Mouse (Mus musculus) heart, embryonic 13.5 days (tissue): ENCODE results near the gene Uck1. TPM values are rescaled to one million over a fixed set of nuclear protein-coding genes. Genes with fewer than 3 reads are reported as not detected.
"Not testable (repeated sequence)": the region's sequence is repeated elsewhere in the genome, so short reads cannot be mapped to it uniquely, and the experiment has no call there.

Experiments
- ATAC-seq: fragments of 200-750 bp; cut with Nextera tagmentation; 2 replicates; pipeline ENCODE4 v1.8.0; 2017; ENCODE audit warnings: moderate TSS enrichment; ENCODE audit not compliant: insufficient number of reproducible peaks, low FRiP score, low TSS enrichment; ENCODE audit errors: extremely low read depth
- H3K27ac ChIP-seq: fragments of 300-500 bp; sonication (generic); replicated peaks from 2 replicates; pipeline ENCODE4 v1.5.1; 2015; ENCODE audit warnings: moderate library complexity, mild to moderate bottlenecking, inconsistent platforms
- H3K27me3 ChIP-seq: fragments of 300-500 bp; sonication (generic); replicated peaks from 2 replicates; pipeline ENCODE4 v1.6.1; 2015; ENCODE audit warnings: mild to moderate bottlenecking, inconsistent platforms
- H3K36me3 ChIP-seq: fragments of 300-500 bp; sonication (generic); 2 replicates; pipeline ENCODE4 v1.6.1; 2015; ENCODE audit warnings: mild to moderate bottlenecking, inconsistent platforms
- H3K4me1 ChIP-seq: fragments of 300-500 bp; sonication (generic); 2 replicates; pipeline ENCODE4 v1.6.1; 2015; ENCODE audit warnings: inconsistent platforms
- H3K4me2 ChIP-seq: fragments of 300-500 bp; sonication (generic); 2 replicates; pipeline ENCODE4 v1.6.1; 2015; ENCODE audit warnings: inconsistent platforms, mild to moderate bottlenecking, moderate library complexity
- H3K4me3 ChIP-seq: fragments of 300-500 bp; sonication (generic); 2 replicates; pipeline ENCODE4 v1.5.1; 2015; ENCODE audit warnings: moderate library complexity, mild to moderate bottlenecking, inconsistent platforms
- H3K9ac ChIP-seq: fragments of 300-500 bp; sonication (generic); 2 replicates; pipeline ENCODE4 v1.6.1; 2015; ENCODE audit warnings: inconsistent platforms, mild to moderate bottlenecking, moderate library complexity
- H3K9me3 ChIP-seq: fragments of 300-500 bp; sonication (generic); 2 replicates; pipeline ENCODE4 v1.6.1; 2016; ENCODE audit warnings: inconsistent platforms
- WGBS: fragments of 180-500 bp; shearing (Covaris S2); methylation state at CpG from one replicate; pipeline ENCODE4 v1.1.7; 2015; ENCODE audit warnings: mixed read lengths; 5-methylcytosine and 5-hydroxymethylcytosine counted together
- polyA plus RNA-seq: library from polyadenylated mRNA; unstranded; fragments of >200 nt; fragmentation: Nextera tagmentation; extraction: Ambion mirVana; gene quantifications from 2 replicates; pipeline ENCODE4 v1.2.1, GENCODE M21; 2015

Gene Uck1
- 44.8 and 45.3 TPM in 2 replicates for polyA plus RNA-seq

DNA sequence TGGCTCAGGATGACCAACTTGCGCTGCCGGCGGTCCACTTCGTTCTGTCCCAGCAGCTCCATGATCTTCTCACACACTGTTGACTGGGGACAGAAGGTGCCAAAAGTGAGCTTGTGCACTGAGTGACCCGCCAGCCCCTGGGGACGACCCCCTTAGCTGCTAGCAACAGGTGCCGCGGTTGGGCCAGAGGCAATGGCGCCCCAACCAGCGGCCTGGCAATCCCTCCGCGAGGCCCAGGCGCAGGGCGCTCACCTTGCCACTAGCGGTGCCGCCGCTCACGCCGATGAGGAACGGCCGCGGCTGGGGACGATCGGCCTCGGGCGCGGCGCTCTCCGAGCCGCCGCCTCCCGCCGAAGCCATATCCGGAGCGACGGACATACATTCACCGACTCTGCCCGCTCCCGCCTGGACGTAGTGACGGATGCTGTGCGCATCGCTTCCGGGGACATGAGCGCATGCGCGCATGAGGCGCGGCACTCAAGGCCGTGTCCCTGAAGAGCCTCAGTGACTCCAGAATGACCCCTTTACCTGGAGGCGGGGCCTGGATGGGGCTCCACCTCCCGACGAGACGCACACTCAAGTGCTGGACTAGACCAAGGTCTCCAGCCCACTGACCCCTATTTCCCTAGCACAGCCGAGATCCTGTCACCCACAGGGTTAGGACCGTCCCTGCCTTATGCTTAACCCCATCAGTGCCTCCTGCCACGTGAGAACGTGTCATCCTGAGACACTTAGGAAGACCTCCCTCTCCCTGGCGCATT lies at the start of gene Uck1:
Gene Uck1, minus strand, starts transcription at position 503 of the 761 bp plus-strand sequence.
- H3K4me3 ChIP-seq, result peak within 1 kb of the TSS; percentile 91
- ATAC-seq, result peak; percentile 82
- H3K9ac ChIP-seq, result peak within 1 kb of the TSS; percentile 87
- peak within 1 kb of the TSS; percentile 53 for H3K27ac ChIP-seq
- H3K9me3 ChIP-seq, result no peaks in the 10 kb centered on the region
- WGBS, result 1% methylated on average over 59 of the region's 59 CpGs
- peak within 1 kb of the TSS; percentile 82 for H3K4me2 ChIP-seq
- peaks cover 14% of the 10 kb centered on the region for H3K4me1 ChIP-seq
- no peaks in the 10 kb centered on the region for H3K27me3 ChIP-seq
- H3K36me3 ChIP-seq, result peaks cover 33% of the 10 kb centered on the region

DNA sequence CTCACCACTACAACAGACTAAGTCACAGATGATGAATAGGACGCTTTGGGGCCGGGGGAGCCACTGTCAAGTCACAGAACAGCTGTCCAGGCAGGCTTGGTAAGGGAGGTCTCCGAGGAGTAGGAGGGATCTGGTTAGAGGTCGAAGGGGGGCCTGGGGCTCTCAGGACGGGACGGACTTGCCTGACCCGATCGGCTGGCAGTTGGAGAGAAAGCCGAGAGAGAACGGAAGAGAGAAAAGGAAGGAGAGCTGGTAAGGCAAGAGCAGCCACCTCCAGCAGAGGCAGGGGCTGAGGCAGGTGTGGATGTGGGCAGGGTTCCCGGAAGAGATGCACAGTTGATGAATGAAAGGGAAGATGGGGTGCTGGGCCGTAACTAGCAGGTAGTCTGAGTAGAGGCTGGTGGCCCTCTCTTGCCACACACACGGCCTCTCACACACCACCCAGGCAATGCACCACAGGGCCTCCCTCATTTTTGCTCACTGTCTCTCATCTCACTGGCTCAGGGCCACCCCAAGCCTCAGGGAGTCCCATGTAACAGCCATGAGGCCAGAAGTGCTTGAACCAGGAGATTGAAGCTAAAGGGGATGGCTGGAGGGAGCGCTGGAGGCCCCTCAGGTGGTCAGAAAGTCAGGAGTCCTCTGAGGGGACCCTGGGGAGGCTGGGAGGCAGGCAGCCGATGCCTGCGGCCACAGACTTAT lies 49.1 kb upstream of the Uck1 start:
- Histone ChIP-seq H3K36me3 (peaks cover 58% of the 10 kb centered on the region), H3K9ac (no peak overlapping the region), H3K4me2 (no peak overlapping the region), H3K27ac (no peak overlapping the region), H3K27me3 (peaks cover 20% of the 10 kb centered on the region), H3K9me3 (no peaks in the 10 kb centered on the region), H3K4me3 (no peak overlapping the region), H3K4me1 (peaks cover 28% of the 10 kb centered on the region)
- no peak for ATAC-seq
- 90% methylated on average over 16 of the region's 16 CpGs for WGBS

DNA sequence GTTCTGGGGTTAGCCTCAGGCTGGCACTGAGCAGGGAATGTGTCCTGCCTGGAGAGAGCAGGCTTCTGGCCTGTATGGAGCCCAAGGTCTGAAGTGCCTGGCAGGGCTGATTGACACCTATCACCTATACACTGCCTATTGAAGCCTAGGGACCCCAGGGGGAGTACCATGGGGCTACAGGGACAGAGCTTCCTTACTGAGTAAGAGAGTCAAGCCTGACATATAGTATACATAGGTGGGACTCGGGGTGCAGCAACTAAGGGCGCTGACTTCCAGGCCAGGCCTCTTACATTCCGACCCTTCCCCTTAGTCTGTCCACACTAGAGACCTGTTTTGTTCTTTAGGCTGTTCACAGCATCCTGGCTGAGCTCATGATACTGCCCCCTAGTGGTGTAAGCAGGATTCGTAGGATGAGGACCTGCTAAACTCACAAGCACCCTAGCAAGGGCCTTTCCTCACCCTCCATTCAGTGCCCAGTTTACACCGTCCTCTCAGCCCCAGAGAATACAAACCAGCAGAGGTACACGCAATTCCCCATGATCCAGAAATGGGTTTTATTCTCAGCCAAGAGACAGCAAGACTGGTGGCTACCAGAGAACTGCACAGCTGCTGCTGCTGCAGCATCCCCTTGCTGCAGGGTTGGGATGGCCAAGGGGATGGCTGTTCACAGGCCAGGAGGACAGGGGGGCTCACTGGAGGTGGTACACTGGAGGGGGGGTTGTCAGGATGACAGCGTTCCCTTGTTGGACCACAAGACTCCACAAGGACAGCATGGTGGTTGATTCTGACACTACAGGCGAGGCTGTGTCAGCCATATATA lies 48.2 kb upstream of the Uck1 start:
- peaks cover 67% of the 10 kb centered on the region for H3K36me3 ChIP-seq
- H3K27me3 ChIP-seq, result peaks cover 17% of the 10 kb centered on the region
- H3K4me3 ChIP-seq, result no peak overlapping the region
- no peaks in the 10 kb centered on the region for H3K9me3 ChIP-seq
- H3K4me1 ChIP-seq, result peaks cover 28% of the 10 kb centered on the region
- no peak for ATAC-seq
- H3K9ac ChIP-seq, result no peak overlapping the region
- WGBS, result 44% methylated on average over 8 of the region's 8 CpGs
- H3K4me2 ChIP-seq, result no peak overlapping the region
- H3K27ac ChIP-seq, result no peak overlapping the region

DNA sequence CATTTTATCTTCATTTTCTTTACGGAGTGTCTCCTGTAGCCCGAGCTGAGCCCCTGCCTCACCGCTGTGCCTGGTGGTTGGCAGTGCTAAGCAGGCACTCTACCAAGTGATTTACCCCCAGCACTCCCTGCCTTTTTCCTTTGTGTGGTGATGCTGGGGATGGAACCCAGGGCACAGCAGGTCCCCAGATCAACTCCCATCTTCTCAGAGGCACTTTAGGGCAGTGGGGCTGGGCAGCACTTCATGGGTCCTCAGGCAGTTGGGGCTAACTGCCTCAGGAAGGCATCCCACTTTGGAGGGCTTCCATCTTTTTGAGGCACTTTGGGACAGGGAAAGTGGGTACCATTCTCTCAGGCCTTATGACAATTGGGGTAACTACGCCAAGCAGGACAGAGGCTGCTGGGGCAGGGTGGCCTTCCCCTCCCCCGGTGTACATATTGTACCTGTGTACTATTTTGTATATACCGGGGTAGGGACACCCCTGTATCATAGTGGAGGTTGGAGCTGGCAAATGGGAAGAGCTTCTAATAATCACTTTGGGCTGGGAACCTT lies 47.4 kb upstream of the Uck1 start:
- Histone ChIP-seq H3K9me3 (no peaks in the 10 kb centered on the region), H3K4me1 (peaks cover 23% of the 10 kb centered on the region), H3K4me2 (no peak overlapping the region), H3K9ac (no peak overlapping the region), H3K36me3 (peaks cover 75% of the 10 kb centered on the region), H3K27ac (no peak overlapping the region), H3K4me3 (no peak overlapping the region), H3K27me3 (peaks cover 17% of the 10 kb centered on the region)
- ATAC-seq, result no peak
- 74% methylated on average over 6 of the region's 6 CpGs for WGBS

DNA sequence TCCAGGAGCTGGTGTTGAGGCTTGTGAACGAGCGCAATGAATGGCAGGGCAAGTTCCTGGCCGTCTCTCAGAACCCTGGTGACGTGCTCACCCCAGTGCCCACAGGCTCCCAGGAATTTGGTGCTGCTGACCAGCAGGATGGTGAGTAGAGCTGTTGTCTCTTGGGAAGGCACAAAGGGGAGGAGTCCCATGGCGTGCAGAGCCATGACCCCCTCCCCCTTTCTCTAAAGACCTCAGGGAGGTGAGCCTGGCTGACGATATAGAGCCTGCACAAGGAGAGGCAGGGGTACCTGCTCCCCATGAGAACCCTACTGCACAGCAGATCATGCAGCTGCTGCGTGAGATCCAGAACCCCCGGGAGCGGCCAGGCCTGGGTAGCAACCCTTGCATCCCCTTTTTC lies 46.2 kb upstream of the Uck1 start:
- Histone ChIP-seq H3K27ac (no peak overlapping the region), H3K4me1 (peaks cover 12% of the 10 kb centered on the region), H3K9me3 (no peaks in the 10 kb centered on the region), H3K4me2 (no peak overlapping the region), H3K9ac (no peak overlapping the region), H3K27me3 (peaks cover 13% of the 10 kb centered on the region), H3K36me3 (peaks cover 86% of the 10 kb centered on the region), H3K4me3 (no peak overlapping the region)
- no peak for ATAC-seq
- 80% methylated on average over 9 of the region's 9 CpGs for WGBS

DNA sequence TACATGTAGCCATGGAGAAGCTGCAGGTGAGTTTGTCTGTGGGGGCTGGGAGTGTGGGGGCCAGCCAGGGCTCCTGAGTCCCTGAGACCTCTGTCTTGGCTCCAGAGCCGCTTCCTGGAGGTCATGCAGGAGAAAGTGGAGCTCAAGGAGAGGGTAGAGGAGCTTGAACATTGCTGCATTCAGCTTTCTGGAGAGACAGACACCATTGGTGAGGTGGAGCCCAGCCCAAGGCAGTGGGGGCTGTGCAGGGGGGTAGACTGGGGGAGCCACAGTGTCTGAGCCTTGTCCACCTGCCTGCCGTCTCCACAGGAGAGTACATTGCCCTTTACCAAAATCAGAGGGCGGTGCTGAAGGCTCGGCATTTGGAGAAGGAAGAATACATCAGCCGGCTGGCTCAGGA lies 45.7 kb upstream of the Uck1 start:
- Histone ChIP-seq H3K27me3 (peaks cover 9% of the 10 kb centered on the region; the same call in 1 of the 2 replicates), H3K4me2 (no peak overlapping the region), H3K4me3 (no peak overlapping the region), H3K9me3 (no peaks in the 10 kb centered on the region), H3K27ac (no peak overlapping the region), H3K4me1 (peaks cover 9% of the 10 kb centered on the region; the same call in 1 of the 2 replicates), H3K9ac (no peak overlapping the region), H3K36me3 (peaks cover 92% of the 10 kb centered on the region)
- no peak for ATAC-seq
- WGBS, result 84% methylated on average over 5 of the region's 5 CpGs

DNA sequence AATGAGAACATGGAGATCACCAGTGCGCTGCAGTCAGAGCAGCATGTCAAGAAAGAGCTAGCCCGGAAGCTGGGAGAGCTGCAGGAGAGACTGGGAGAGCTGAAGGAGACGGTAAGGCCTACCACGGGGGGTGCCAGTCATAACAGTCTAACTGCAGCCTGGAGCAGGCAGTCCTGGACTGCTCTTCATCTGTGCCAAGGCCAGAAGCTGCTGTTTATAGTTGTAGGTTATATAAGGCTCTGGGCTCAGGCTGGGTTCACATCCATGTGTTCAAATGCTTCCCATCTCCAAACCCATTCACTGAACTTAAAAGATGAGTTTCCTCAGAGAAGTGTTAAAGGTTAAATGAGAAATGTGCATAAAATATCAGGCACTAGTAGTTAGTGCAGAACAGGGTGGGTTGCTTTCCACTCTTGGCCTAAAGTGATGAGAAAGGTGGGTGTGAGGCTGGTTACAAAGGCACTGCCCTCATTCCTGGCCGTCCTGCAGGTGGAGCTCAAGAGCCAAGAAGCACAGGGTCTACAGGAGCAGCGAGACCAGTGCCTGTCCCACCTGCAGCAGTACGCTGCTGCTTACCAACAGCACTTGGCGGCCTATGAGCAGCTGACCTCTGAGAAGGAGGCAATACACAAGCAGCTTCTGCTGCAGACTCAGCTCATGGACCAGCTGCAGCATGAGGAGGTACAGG lies 44.3 kb upstream of the Uck1 start:
- ATAC-seq, result no peak
- Histone ChIP-seq H3K9me3 (no peaks in the 10 kb centered on the region), H3K27me3 (no peaks in the 10 kb centered on the region), H3K27ac (no peak overlapping the region), H3K36me3 (peaks cover 100% of the 10 kb centered on the region), H3K4me2 (no peak overlapping the region), H3K4me1 (no peaks in the 10 kb centered on the region), H3K4me3 (no peak overlapping the region), H3K9ac (no peak overlapping the region)
- WGBS, result 55% methylated on average over 8 of the region's 8 CpGs

DNA sequence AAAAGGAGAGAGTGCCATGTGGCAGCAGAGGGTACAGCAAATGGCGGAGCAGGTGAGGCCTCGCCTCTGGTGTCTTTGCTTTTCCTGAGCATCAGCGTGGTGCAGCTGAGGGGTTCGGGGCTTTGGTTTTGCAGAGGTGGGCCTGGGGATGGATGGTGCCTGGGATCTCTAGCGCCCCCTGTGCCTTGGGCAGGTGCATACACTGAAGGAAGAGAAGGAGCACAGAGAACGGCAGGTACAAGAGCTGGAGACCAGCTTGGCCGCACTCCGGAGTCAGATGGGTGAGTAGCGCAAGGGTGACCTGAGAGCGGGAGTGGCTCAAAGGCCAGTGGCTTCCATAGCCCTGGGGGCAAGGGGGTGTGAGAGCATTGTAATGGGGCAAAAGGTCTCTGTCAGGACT lies 43.0 kb upstream of the Uck1 start:
- H3K4me1 ChIP-seq, result no peaks in the 10 kb centered on the region
- ATAC-seq, result no peak
- no peak overlapping the region for H3K4me3 ChIP-seq
- no peaks in the 10 kb centered on the region for H3K9me3 ChIP-seq
- no peak overlapping the region for H3K9ac ChIP-seq
- H3K27ac ChIP-seq, result no peak overlapping the region
- no peaks in the 10 kb centered on the region for H3K27me3 ChIP-seq
- no peak overlapping the region for H3K4me2 ChIP-seq
- H3K36me3 ChIP-seq, result peaks cover 100% of the 10 kb centered on the region
- 84% methylated on average over 10 of the region's 10 CpGs for WGBS

DNA sequence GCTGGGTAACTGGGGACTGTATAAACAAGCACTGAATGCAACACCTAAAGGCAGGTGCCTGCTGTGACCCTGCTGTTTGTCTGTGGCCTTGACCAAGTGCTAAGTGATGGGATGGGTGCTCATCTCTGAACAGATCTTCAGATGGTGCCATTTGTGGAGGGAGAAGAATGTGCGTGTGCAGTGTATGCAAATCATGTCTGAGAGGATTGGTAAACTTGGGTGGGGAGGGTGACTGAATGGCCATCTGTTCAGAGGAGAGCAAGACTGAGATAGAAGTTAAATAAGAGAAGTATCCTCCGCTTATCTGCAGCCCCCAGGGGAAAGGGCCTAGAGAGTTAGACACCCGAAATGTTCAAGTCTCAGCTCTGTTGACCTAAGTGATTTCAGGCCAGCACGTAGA lies 39.5 kb upstream of the Uck1 start:
- ATAC-seq, result no peak
- Histone ChIP-seq H3K4me3 (no peak overlapping the region), H3K9ac (no peak overlapping the region), H3K4me1 (peaks cover 3% of the 10 kb centered on the region; the same call in 1 of the 2 replicates), H3K9me3 (no peaks in the 10 kb centered on the region), H3K27ac (no peak overlapping the region), H3K36me3 (peaks cover 99% of the 10 kb centered on the region), H3K4me2 (no peak overlapping the region), H3K27me3 (no peaks in the 10 kb centered on the region)
- WGBS, result 88% methylated on average over 4 of the region's 4 CpGs

DNA sequence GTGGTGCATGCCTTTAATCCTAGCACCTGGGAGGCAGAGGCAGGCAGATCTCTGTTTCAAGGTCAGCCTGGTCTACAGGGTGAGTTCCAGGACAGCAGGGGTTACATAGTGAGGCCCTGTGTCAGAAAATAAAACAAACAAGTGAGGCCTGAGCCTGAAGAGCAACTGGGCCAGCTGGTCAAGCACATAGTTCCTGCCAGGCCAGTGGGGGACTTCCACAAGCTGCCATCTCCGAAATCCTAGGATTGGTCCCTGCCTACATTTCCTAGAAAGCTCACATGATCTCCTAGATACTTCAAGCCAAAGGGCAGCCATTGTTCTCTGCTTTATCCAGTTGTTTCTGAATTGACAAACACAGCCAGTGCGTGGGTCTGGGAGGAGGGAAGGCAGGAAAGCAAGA lies 35.9 kb upstream of the Uck1 start:
- Histone ChIP-seq H3K4me1 (peaks cover 17% of the 10 kb centered on the region), H3K36me3 (peaks cover 88% of the 10 kb centered on the region)
- H3K9me3 ChIP-seq, ATAC-seq, H3K27me3 ChIP-seq, H3K9ac ChIP-seq, H3K4me3 ChIP-seq, H3K4me2 ChIP-seq, H3K27ac ChIP-seq: not testable (repeated sequence)
- WGBS, result 76% methylated on average over 2 of the region's 2 CpGs
